Mouse (Mus musculus) midbrain, embryonic 10.5 days (tissue): Measurements from ENCODE around the gene Gm49673. TPM values are rescaled to one million over a fixed set of nuclear protein-coding genes. Genes with fewer than 3 reads are reported as not detected.
"Not testable (repeated sequence)": the region's sequence is repeated elsewhere in the genome, so short reads cannot be mapped to it uniquely, and the experiment has no call there.

Experiments
- DNase-seq: peaks from one replicate; pipeline ENCODE4 v3.0.0-alpha.2; 2017; ENCODE audit warnings: low spot score
- H3K27ac ChIP-seq: fragments of 300-500 bp; sonication (generic); replicated peaks from 2 replicates; pipeline ENCODE4 v1.5.1; 2016; ENCODE audit warnings: mild to moderate bottlenecking
- H3K27me3 ChIP-seq: fragments of 300-500 bp; sonication (generic); 2 replicates; pipeline ENCODE4 v1.6.1; 2016; ENCODE audit warnings: low read depth, mild to moderate bottlenecking; ENCODE audit not compliant: poor library complexity, severe bottlenecking
- H3K36me3 ChIP-seq: fragments of 300-500 bp; sonication (generic); 2 replicates; pipeline ENCODE4 v1.6.1; 2016; ENCODE audit warnings: mild to moderate bottlenecking, moderate library complexity
- H3K4me1 ChIP-seq: fragments of 300-500 bp; sonication (generic); 2 replicates; pipeline ENCODE4 v1.6.1; 2016
- H3K4me3 ChIP-seq: fragments of 300-500 bp; sonication (generic); 2 replicates; pipeline ENCODE4 v1.5.1; 2016; ENCODE audit warnings: mild to moderate bottlenecking, moderate library complexity
- H3K9me3 ChIP-seq: fragments of 300-500 bp; sonication (generic); replicated peaks from 2 replicates; pipeline ENCODE4 v1.6.1; 2016; ENCODE audit warnings: mild to moderate bottlenecking
- WGBS: fragments of 180-500 bp; shearing (Covaris S2); methylation state at CpG from one replicate; pipeline ENCODE4 v1.1.7; 2016; 5-methylcytosine and 5-hydroxymethylcytosine counted together
- polyA plus RNA-seq: library from polyadenylated mRNA; unstranded; fragments of >200 nt; fragmentation: Nextera tagmentation; extraction: Ambion mirVana; gene quantifications from 2 replicates; pipeline ENCODE4 v1.2.1, GENCODE M21; 2016

Gm49673 gene
- 0.21 and 0.27 TPM in 2 replicates for polyA plus RNA-seq

DNA sequence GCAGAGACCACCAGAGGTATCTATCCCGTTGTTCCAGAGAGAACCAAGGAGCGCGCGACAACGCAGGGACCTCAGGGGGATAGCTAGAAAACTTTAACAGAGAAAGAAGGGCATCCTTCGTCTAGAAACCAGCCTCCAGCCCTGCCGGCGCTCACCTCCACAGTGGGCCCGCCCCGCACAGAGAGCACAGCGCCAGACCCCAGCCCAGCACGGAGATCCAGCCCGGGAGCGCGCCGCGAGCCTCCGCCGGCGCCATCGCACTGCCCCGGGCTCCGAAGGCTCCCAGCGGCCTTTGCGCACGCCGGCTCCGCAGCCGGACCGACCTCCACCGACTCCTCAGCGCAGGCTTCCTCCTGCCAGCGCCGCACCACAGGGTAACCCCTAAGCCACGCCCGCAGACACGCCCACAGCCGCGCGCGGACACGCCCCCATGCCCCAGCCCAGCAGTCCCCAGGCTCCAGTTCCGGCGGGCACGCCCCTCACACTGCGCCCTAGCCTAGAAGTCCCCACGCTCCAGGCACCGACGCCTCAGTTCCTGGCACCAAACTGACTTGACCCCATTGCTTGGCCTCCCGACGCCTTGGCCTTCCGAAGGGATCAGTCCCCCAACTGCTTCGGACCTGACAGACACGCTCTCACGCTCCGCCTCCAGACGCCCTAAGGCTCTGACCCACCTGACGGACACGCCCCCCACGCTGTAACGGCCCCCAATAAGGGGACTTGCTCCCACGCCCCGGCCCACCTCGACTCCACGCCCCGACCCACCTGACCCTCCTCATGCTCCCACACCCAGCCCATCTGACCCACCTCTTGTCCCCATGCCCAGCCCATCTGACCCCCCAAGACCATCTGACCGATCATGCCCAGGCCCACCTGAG lies at the start of gene Gm49673, which contains the start of gene Rnaset2a:
Gm49673 (minus strand) TSS at position 350 of the 878 bp plus-strand sequence.
Rnaset2a (minus strand) TSS at position 659 of the 878 bp plus-strand sequence.
- not testable (repeated sequence) for H3K4me1 ChIP-seq, H3K9me3 ChIP-seq, H3K36me3 ChIP-seq, H3K27me3 ChIP-seq
- WGBS, result under 1% methylated on average over 40 of the region's 67 CpGs
- DNase-seq, result peak; percentile 27
- Histone ChIP-seq H3K27ac (peak within 1 kb of the TSS; percentile 84), H3K4me3 (peak within 1 kb of the TSS; percentile 59)

DNA sequence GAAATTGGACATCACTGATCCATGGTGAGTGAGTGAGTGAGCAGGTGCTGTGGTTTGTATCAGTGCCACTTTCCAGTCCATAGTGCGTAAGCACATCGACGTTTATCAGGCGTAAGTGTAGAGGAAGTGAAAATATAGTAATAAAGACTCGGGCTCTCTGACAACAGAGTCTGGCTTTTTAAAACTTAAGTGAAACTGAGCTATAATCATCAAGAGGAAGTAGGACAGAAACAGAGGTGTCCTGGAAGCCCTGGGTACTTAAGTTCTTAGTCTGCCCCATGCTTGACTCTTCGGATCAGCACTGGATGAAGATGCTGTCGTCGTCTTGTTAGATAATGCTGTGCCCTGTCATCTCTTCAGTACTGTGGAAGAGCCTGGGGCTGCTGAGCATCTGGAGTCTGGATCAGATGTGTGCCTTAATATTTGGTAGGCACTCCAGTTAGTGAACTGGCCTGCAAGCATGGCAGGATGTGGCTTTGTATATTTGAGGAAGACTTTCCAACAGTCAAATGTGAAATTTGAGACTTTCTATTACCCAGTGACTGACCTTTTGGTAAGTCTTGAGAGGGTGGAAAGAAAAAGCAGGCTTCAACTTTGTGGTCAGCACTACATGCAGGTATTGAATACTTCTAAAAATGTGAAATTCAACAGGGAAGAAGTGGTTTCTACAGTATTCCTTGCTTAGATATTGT lies 48.2 kb upstream of the Gm49673 start:
- 96% methylated on average over 8 of the region's 8 CpGs for WGBS
- Histone ChIP-seq H3K27me3 (no peaks in the 10 kb centered on the region), H3K27ac (no peak overlapping the region), H3K9me3 (no peaks in the 10 kb centered on the region), H3K36me3 (peaks cover 61% of the 10 kb centered on the region), H3K4me1 (no peaks in the 10 kb centered on the region), H3K4me3 (no peak overlapping the region)
- DNase-seq, result no peak

DNA sequence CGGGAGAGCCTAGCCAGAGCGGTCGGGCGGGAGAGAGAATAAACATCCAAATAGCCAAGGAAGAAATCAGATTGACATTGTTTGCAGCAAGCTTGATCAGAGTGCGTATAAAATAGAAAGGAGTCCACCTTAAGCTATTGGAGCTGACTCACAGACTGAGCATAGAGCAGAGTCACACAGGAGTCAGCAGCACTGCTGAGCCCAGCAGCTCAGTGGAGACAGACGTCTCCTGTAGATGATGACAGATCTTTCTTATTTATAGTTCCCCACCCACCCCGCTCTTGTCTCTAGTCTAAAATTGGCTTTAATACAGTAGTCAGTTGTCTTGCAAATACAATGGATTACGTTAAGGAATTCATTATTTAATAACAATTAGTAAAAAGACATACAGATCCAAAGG lies 46.1 kb upstream of the Gm49673 start:
- 94% methylated on average over 8 of the region's 8 CpGs for WGBS
- Histone ChIP-seq H3K4me1 (no peaks in the 10 kb centered on the region), H3K27me3 (no peaks in the 10 kb centered on the region), H3K36me3 (peaks cover 82% of the 10 kb centered on the region), H3K9me3 (no peaks in the 10 kb centered on the region), H3K27ac (no peak overlapping the region), H3K4me3 (no peak overlapping the region)
- no peak for DNase-seq

DNA sequence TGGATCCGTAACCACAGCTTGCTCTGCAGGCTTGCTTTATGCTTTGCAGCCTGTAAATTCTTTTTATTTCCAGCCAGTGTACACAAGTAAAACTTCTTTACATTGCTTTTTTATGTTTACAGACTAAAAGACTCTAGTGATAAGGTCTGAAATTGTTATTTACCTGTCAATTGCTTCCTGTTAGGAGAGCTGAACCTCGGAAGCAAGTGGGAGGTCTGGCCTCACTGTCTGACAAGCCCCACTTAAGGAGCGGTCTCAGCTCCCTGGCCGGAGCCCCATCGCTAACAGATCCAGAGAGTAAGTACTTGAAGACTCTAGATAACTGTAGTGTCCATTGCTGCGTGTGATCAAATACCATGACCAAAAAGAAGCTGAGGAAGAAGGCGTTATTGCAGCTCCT lies 36.6 kb upstream of the Gm49673 start:
- no peak for DNase-seq
- no peak overlapping the region for H3K4me3 ChIP-seq
- 92% methylated on average over 7 of the region's 7 CpGs for WGBS
- peaks cover 92% of the 10 kb centered on the region for H3K36me3 ChIP-seq
- no peaks in the 10 kb centered on the region for H3K4me1 ChIP-seq
- no peak overlapping the region for H3K27ac ChIP-seq
- H3K9me3 ChIP-seq, result no peaks in the 10 kb centered on the region
- H3K27me3 ChIP-seq, result no peaks in the 10 kb centered on the region

DNA sequence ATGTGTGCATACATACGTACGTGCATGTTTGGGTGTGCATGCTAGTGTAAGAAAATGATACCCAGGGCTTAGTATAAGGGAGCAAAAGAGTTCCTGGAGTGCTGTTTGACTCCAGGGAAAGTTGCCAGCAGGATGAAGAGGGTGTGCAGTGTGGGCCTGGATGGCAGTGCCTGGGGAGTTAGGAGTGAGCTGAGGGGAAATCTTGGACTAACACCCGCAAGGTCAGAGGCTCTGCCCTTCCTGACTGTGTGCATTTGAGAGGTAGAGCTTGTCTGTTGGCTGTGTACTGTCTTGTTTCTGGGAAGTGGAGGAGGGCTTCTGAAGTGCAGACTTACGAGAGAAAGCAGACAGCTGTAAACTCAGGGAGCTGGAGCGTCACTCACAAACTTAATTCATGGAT lies 36.2 kb upstream of the Gm49673 start:
- WGBS, result 94% methylated on average over 5 of the region's 5 CpGs
- no peak overlapping the region for H3K27ac ChIP-seq
- no peak overlapping the region for H3K4me3 ChIP-seq
- H3K9me3 ChIP-seq, result no peaks in the 10 kb centered on the region
- H3K27me3 ChIP-seq, result no peaks in the 10 kb centered on the region
- DNase-seq, result no peak
- no peaks in the 10 kb centered on the region for H3K4me1 ChIP-seq
- peaks cover 92% of the 10 kb centered on the region for H3K36me3 ChIP-seq

DNA sequence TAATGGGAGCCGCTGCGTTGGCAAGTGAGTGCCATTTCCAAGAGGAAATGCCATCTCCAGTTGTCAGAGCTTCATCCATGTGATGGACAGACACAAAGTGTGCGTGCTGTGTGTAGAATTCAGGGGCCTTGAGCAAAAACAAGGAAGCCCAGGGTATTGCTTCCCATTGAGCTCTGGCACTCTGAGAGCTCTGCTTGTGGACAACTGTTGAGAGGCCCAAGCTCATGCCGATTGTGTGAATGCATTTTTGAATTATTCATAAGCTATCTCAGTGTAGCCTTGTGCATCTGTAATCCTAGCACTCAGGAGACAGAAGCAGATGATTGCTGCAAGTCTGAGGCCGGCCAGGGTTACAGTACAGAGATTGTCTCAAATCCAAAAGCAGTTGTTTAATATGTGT lies 29.5 kb upstream of the Gm49673 start:
- WGBS, result 83% methylated on average over 5 of the region's 5 CpGs
- no peak for DNase-seq
- Histone ChIP-seq H3K9me3 (no peaks in the 10 kb centered on the region), H3K4me3 (no peak overlapping the region), H3K27ac (no peak overlapping the region), H3K4me1 (peaks cover 7% of the 10 kb centered on the region), H3K36me3 (peaks cover 93% of the 10 kb centered on the region), H3K27me3 (no peaks in the 10 kb centered on the region)

DNA sequence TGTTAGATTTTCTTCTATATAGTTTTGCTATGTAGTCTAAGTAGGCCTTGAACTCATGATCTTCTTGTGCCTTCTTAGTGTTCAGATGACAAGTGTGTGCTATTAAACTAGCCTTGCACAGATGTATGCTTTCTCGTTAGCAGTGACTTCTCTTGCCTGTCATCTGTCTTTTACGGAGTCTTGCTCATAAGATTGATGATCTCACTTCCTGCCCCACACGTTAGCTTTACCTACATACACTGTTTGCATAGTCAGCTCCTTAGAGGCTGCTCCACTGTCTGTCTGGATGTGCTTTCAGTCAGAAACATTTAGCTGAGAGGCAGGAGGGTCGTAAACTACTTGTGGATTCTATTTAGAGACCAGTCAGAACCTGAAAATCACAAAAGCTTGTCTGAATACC lies 23.5 kb upstream of the Gm49673 start:
- Histone ChIP-seq H3K27ac (no peak overlapping the region), H3K4me1 (no peaks in the 10 kb centered on the region), H3K4me3 (no peak overlapping the region), H3K9me3 (no peaks in the 10 kb centered on the region), H3K27me3 (no peaks in the 10 kb centered on the region), H3K36me3 (peaks cover 75% of the 10 kb centered on the region)
- 89% methylated on average over 4 of the region's 4 CpGs for WGBS
- no peak for DNase-seq

DNA sequence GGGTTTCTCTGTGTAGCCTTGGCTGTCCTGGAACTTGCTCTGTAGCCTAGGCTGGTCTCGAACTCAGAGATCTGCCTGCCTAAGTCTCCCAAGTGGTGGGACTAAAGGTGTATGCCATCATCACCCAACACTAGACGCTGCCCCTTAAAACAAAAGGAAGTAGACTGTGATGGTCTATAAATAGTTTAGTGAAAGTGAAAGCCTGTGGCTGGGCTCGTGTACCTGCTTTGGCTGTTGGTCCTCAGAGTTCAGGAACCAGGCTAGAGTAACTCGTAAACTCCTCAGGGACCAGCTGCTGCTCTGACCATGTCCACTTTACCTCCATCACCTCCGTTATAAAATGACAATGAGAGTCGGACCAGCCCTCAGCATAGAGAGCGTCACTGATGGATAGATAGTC lies 22.7 kb upstream of the Gm49673 start:
- Histone ChIP-seq H3K36me3 (peaks cover 67% of the 10 kb centered on the region), H3K27ac (no peak overlapping the region), H3K4me1 (no peaks in the 10 kb centered on the region), H3K27me3 (no peaks in the 10 kb centered on the region), H3K4me3 (no peak overlapping the region), H3K9me3 (no peaks in the 10 kb centered on the region)
- 89% methylated on average over 7 of the region's 7 CpGs for WGBS
- DNase-seq, result no peak

DNA sequence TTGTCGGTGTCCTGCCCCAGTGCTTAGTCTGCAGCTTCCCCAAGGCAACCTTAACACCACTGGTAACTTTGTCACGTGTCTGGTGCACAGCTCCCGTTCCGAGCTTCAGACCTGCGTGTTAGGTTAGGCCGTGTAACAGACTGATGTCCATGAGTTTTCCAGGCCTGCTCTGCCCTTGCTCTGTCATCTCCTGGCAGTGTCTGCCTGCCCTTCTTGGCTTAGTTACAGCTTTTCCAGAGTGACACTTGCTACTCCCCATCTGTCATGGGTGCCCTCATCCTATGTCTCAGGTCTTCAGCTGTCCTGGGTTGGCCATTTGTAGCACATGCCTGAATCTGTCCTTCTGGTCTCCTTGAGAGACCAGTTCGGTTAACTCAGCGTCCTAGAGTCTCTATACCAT lies 19.8 kb upstream of the Gm49673 start:
- not testable (repeated sequence) for H3K4me1 ChIP-seq

DNA sequence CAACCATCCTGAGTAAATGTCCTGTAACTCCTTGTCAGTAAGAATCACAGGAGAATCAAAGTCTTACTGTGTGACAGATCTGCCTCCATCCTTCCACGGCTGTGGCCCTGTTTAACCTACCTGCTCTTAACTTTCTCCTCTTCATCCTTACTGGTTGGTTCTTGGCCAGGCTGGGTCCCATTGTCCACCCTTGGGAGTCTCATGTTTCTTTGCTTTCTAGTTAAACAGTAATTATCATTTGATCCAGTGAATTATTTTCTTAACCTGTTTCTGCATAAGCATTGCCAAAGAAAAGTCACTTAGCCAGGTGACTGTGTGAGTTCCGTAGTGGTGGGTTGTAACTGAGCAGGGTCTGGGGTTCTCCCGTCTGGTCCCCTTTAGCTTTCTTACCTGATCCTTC lies 18.9 kb upstream of the Gm49673 start:
- 61% methylated on average over 2 of the region's 3 CpGs for WGBS
- H3K4me3 ChIP-seq, result peak overlapping the region; percentile 61
- not testable (repeated sequence) for H3K9me3 ChIP-seq, H3K27me3 ChIP-seq, H3K4me1 ChIP-seq, DNase-seq, H3K27ac ChIP-seq
- H3K36me3 ChIP-seq, result peaks cover 29% of the 10 kb centered on the region

More for the DNA sequence above, 19.8 kb upstream of the Gm49673 start:
- not testable (repeated sequence) for H3K4me3 ChIP-seq, DNase-seq, H3K9me3 ChIP-seq, H3K27me3 ChIP-seq, H3K27ac ChIP-seq
- peaks cover 39% of the 10 kb centered on the region for H3K36me3 ChIP-seq
- 96% methylated on average over 7 of the region's 8 CpGs for WGBS

DNA sequence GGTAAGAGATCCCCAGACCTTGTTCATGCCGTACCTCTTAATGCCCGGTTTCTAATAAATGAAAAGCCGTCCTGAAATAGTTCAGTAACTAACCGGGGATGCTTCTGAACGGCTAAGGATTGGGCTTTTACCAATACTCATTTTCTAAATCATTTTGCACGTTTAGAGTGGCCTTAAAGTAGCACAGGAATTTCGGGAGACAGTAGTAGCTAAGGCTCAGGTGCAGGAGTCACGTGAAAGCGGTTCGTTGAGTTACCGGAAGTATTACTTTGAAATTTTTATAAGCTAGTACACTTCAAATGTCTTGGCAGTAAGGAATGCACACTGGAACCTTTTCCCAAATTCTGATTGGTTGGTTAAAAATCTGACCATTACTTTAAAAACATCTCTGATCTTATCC lies 18.4 kb upstream of the Gm49673 start:
- DNase-seq, H3K4me1 ChIP-seq: not testable (repeated sequence)

DNA sequence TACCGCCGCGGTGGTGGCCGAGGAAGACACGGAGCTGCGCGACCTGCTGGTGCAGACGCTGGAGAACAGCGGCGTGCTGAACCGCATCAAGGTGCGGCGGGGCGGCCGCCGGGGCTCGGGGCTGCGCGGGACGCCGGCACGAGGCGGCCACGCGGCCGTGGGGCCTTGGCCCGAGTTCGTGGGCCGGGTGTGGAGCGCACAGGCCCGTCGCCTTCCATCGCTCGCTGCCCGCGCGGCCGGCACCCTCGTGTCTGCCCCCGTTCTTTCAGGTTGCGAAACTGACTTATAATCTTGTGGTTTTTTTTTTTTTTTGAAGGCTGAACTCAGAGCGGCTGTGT lies 18.0 kb upstream of the Gm49673 start:
- WGBS, result 0% methylated on average over 39 of the region's 42 CpGs
- Histone ChIP-seq H3K4me3 (peak overlapping the region; percentile 61), H3K27ac (peak overlapping the region; percentile 84), H3K36me3 (peaks cover 20% of the 10 kb centered on the region)
- not testable (repeated sequence) for DNase-seq, H3K4me1 ChIP-seq, H3K27me3 ChIP-seq, H3K9me3 ChIP-seq

More for the DNA sequence above, 18.4 kb upstream of the Gm49673 start:
- Histone ChIP-seq H3K36me3 (peaks cover 24% of the 10 kb centered on the region), H3K27ac (peak overlapping the region; percentile 84; the same call in 1 of the 2 replicates), H3K4me3 (peak overlapping the region; percentile 61)
- not testable (repeated sequence) for H3K9me3 ChIP-seq, H3K27me3 ChIP-seq
- WGBS, result 1% methylated on average over 11 of the region's 11 CpGs
